Mouse (Mus musculus) cerebellum, adult 2 months (tissue): Measurements from ENCODE around the gene Tac4. TPM values are rescaled to one million over a fixed set of nuclear protein-coding genes. Genes with fewer than 3 reads are reported as not detected.

Experiments
- DNase-seq, 2 experiments: peaks; one replicate each; pipeline ENCODE4 v3.0.0; 2021
- H3K27ac ChIP-seq: fragments of 200-500 bp; 2 replicates; pipeline ENCODE4 v1.5.1; 2012; ENCODE audit warnings: low read length, control low read depth, inconsistent platforms; ENCODE audit not compliant: insufficient read depth
- H3K27me3 ChIP-seq: fragments of 200-500 bp; 2 replicates; pipeline ENCODE4 v1.6.1; 2012; ENCODE audit warnings: inconsistent platforms, mild to moderate bottlenecking, low read length, moderate library complexity; ENCODE audit not compliant: control insufficient read depth, insufficient read depth
- H3K4me1 ChIP-seq: fragments of 200-500 bp; 2 replicates; pipeline ENCODE4 v1.6.1; 2011; ENCODE audit warnings: low read length; ENCODE audit not compliant: control insufficient read depth, insufficient read depth
- H3K4me3 ChIP-seq: fragments of 200-500 bp; replicated peaks from 2 replicates; pipeline ENCODE3; 2011; ENCODE audit warnings: mild to moderate bottlenecking, low read depth, low read length, control low read depth; ENCODE audit not compliant: insufficient read depth
- CTCF ChIP-seq: fragments of 200-500 bp; IDR thresholded peaks from 2 replicates; pipeline ENCODE4 v1.5.1; 2011; ENCODE audit warnings: low read depth, mild to moderate bottlenecking, control low read depth, low read length, moderate library complexity, borderline replicate concordance; ENCODE audit not compliant: insufficient read depth
- POLR2A ChIP-seq: fragments of 200-500 bp; IDR thresholded peaks from 2 replicates; pipeline ENCODE4 v1.6.1; 2011; ENCODE audit warnings: low read length, control low read depth, borderline replicate concordance; ENCODE audit not compliant: insufficient read depth
- WGBS: fragments of 180-500 bp; shearing (Covaris S2); methylation state at CpG from one replicate; pipeline ENCODE4 v1.1.7; 2018; 5-methylcytosine and 5-hydroxymethylcytosine counted together
- polyA plus RNA-seq: library from polyadenylated mRNA; depleted of rRNA; stranded (reverse); fragments of >200 nt; gene quantifications from 2 replicates; pipeline ENCODE4 v1.2.3, GENCODE M21; 2012

Gene Tac4
- polyA plus RNA-seq, 1 experiment: 0.26 TPM

- Histone ChIP-seq H3K4me1 (no peaks in the 10 kb centered on the region), H3K4me3 (no peak overlapping the region), H3K27me3 (no peaks in the 10 kb centered on the region), H3K27ac (no peak overlapping the region)
- no peak for DNase-seq
- WGBS: 91% methylated on average over 8 of the region's 8 CpGs
- TF ChIP-seq POLR2A (no peak), CTCF (no peak)
These were observed 31.8 kb downstream of the Tac4 start for GRCm38 (mm10) chr11:95293017-95293624.

GRCm38 (mm10) chr11:95295736-95296135, 34.4 kb downstream of the Tac4 start:
- Histone ChIP-seq H3K27ac (no peak overlapping the region), H3K27me3 (no peaks in the 10 kb centered on the region), H3K4me3 (no peak overlapping the region), H3K4me1 (no peaks in the 10 kb centered on the region)
- TF ChIP-seq CTCF: no peak
- TF ChIP-seq POLR2A: no peak
- 88% methylated on average over 12 of the region's 13 CpGs for WGBS
- no peak for DNase-seq

GRCm38 (mm10) chr11:95298146-95298545, 36.8 kb downstream of the Tac4 start:
- Histone ChIP-seq H3K4me1 (no peaks in the 10 kb centered on the region), H3K27ac (no peak overlapping the region), H3K4me3 (no peak overlapping the region), H3K27me3 (no peaks in the 10 kb centered on the region)
- 10% methylated on average over 2 of the region's 2 CpGs for WGBS
- no peak for DNase-seq
- peak; percentile 78 for TF ChIP-seq CTCF
- no peak for TF ChIP-seq POLR2A

- no peak overlapping the region for H3K27ac ChIP-seq
- no peaks in the 10 kb centered on the region for H3K4me1 ChIP-seq
- 89% methylated on average over 12 of the region's 12 CpGs for WGBS
- no peaks in the 10 kb centered on the region for H3K27me3 ChIP-seq
- no peak for DNase-seq
- TF ChIP-seq CTCF (no peak), POLR2A (no peak)
- H3K4me3 ChIP-seq: no peak overlapping the region
These were observed 38.6 kb downstream of the Tac4 start for GRCm38 (mm10) chr11:95299886-95300285.

GRCm38 (mm10) chr11:95301772-95302171, 40.4 kb downstream of the Tac4 start:
- Histone ChIP-seq H3K27me3 (no peaks in the 10 kb centered on the region), H3K27ac (no peak overlapping the region), H3K4me1 (no peaks in the 10 kb centered on the region), H3K4me3 (no peak overlapping the region)
- DNase-seq: no peak
- WGBS: 91% methylated on average over 3 of the region's 3 CpGs
- TF ChIP-seq POLR2A: no peak
- TF ChIP-seq CTCF: no peak

- DNase-seq: no peak
- Histone ChIP-seq H3K4me1 (0 out of 2 replicates have a peak, but pooled peaks cover 5% of the 10 kb centered on the region), H3K4me3 (no peak overlapping the region), H3K27me3 (no peaks in the 10 kb centered on the region), H3K27ac (no peak overlapping the region)
- TF ChIP-seq POLR2A (no peak), CTCF (0 out of 2 replicates have a peak, but pooled peaks have one; percentile 11)
- WGBS: 95% methylated on average over 7 of the region's 7 CpGs
These were observed 44.3 kb downstream of the Tac4 start for GRCm38 (mm10) chr11:95305600-95305999.

- 66% methylated on average over 8 of the region's 8 CpGs for WGBS
- no peak for TF ChIP-seq CTCF
- TF ChIP-seq POLR2A: no peak
- Histone ChIP-seq H3K27ac (no peak overlapping the region), H3K4me1 (peaks cover 5% of the 10 kb centered on the region; the same call in 1 of the 2 replicates), H3K27me3 (no peaks in the 10 kb centered on the region), H3K4me3 (no peak overlapping the region)
- no peak for DNase-seq
These were observed 46.2 kb downstream of the Tac4 start for GRCm38 (mm10) chr11:95307526-95307925.

GRCm38 (mm10) chr11:95309510-95310006, 48.2 kb downstream of the Tac4 start:
- under 1% methylated on average over 37 of the region's 37 CpGs for WGBS
- TF ChIP-seq POLR2A: no peak; the same call in 1 of the 2 replicates
- no peak for TF ChIP-seq CTCF
- Histone ChIP-seq H3K4me1 (peaks cover 5% of the 10 kb centered on the region; the same call in 1 of the 2 replicates), H3K4me3 (peak overlapping the region; percentile 82), H3K27ac (peak overlapping the region; percentile 79), H3K27me3 (no peaks in the 10 kb centered on the region)
- peak; percentile 95 to 99 for DNase-seq
